Mouse (Mus musculus): ENCODE results near the gene Zcchc2. TPM values are rescaled to one million over a fixed set of nuclear protein-coding genes. Genes with fewer than 3 reads are reported as not detected.

Gene Zcchc2
- polyA plus RNA-seq (2015; fragmentation: Nextera tagmentation; extraction: Ambion mirVana): 2.7 and 3.4 TPM in 2 replicates

DNA sequence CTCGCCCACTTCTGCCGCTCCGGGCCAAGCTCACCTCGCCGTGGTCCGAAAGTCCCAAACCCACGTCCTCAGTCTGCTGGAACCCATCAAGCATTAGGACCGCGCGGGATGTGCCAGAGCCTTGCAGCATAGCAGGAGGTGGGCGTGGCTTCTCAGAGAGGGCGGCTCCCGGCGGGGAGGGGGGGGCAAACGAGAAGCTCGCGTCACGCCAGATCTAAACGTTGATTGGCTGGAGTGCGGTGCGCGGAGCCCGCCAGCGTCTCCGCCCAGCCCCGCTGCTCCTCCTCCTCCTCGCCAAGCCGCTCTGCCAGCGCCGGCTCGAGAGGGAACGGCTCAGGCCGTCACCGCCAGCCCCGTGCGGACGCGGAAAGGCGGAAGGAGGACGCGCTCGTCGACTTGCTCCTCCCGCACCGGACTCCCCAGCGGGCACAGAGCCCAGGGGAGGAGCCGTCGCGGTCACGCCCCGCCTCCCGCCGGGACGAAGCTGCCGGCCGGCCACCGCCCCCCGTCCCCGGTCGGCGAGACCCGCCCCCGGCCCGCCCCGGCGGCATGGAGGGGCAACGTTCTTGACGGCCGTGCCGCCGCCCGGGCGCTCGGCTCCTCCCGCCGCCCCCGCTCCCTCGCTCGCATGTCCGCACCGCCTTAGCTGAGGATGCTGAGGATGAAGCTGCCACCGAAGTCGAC is at the start of gene Zcchc2:
Gene Zcchc2 (plus strand): TSS at position 269 of the 684 bp plus-strand sequence.
- Histone ChIP-seq H3K27ac (ENCODE audit: low read length) (peak within 1 kb of the TSS; percentile 96), H3K4me2 (ENCODE audit: low read length) (peak within 1 kb of the TSS; percentile 98), H3K36me3 (ENCODE audit: control insufficient read depth, insufficient read depth, low read length) (no peaks in the 10 kb centered on the region), H3K4me3 (ENCODE audit: low read depth, low read length) (peak within 1 kb of the TSS; percentile 85), H3K4me1 (ENCODE audit: control insufficient read depth, insufficient read depth, low read length) (peaks cover 23% of the 10 kb centered on the region), H3K9me3 (replicated peaks; ENCODE audit: control insufficient read depth, low read length, poor library complexity, severe bottlenecking) (no peaks in the 10 kb centered on the region), H3K9ac (ENCODE audit: low read depth, low read length) (peak within 1 kb of the TSS; percentile 92), H3K27me3 (ENCODE audit: control insufficient read depth, insufficient read depth, low read depth, low read length) (no peaks in the 10 kb centered on the region)
- ATAC-seq: peak; percentile 97
- whole genome bisulfite sequencing: under 1% methylated on average over 51 of the region's 83 CpGs

GRCm38 (mm10) chr1:105944927-105945580 is 45.2 kb upstream of the Zcchc2 start:
- Histone ChIP-seq H3K9me3 (replicated peaks; ENCODE audit: control insufficient read depth, low read length, poor library complexity, severe bottlenecking) (no peaks in the 10 kb centered on the region), H3K4me1 (ENCODE audit: control insufficient read depth, insufficient read depth, low read length) (0 out of 2 replicates have a peak, but pooled peaks cover 5% of the 10 kb centered on the region), H3K36me3 (ENCODE audit: control insufficient read depth, insufficient read depth, low read length) (no peaks in the 10 kb centered on the region), H3K9ac (ENCODE audit: low read depth, low read length) (no peak overlapping the region), H3K4me2 (ENCODE audit: low read length) (no peak overlapping the region), H3K27me3 (ENCODE audit: control insufficient read depth, insufficient read depth, low read depth, low read length) (no peaks in the 10 kb centered on the region), H3K4me3 (ENCODE audit: low read depth, low read length) (no peak overlapping the region), H3K27ac (ENCODE audit: low read length) (no peak overlapping the region)
- WGBS: 82% methylated on average over 10 of the region's 10 CpGs
- ATAC-seq: no peak

DNA sequence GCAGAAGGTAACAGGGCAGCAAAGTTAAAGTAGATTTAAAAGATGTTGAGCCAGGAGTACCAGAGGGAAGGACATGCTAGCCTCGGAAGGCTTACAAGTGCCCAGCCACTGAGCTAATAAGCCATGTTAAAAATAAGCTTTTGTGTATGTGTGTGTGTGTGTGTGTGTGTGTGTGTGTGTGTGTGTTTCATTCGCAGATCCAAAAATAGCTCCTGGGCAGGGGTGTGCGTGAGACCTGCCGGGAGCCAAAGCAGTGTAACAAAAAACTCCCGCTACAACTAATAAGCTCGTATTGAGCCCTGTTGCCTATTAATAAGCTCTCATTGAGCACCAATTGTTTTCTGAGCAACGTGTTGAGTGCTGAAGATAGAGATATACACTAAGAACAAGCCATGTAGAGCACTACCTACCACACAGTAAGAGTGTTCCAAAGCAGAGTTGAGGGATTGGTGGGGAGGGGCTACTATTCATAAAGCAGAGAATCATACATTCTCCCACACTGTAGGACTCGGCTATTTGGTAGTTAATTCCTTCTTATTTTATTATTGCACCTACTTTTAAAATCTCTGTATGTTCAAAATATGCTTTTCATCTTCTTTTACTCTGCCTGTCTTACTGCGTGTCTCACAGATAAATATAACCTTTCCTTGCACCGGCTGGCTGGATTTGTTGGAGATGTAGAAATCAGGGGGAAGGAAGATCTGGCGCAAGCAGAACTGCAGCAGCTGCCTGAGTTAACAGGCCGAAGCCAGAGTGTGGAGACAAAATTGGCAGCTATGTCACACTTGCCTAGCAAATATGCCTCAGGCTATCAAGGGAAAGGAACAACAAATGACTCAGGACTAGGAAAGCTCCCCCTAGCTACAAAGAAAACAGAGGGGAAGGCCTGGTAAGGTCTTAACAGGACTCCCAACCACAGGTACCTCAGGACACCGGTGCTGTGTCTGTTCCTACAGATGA is 43.3 kb upstream of the Zcchc2 start:
- Histone ChIP-seq H3K27ac (ENCODE audit: low read length) (0 out of 2 replicates have a peak overlapping the region, but pooled peaks have one; percentile 13), H3K27me3 (ENCODE audit: control insufficient read depth, insufficient read depth, low read depth, low read length) (no peaks in the 10 kb centered on the region), H3K4me3 (ENCODE audit: low read depth, low read length) (no peak overlapping the region), H3K4me1 (ENCODE audit: control insufficient read depth, insufficient read depth, low read length) (0 out of 2 replicates have a peak, but pooled peaks cover 5% of the 10 kb centered on the region), H3K36me3 (ENCODE audit: control insufficient read depth, insufficient read depth, low read length) (no peaks in the 10 kb centered on the region), H3K9me3 (replicated peaks; ENCODE audit: control insufficient read depth, low read length, poor library complexity, severe bottlenecking) (no peaks in the 10 kb centered on the region), H3K9ac (ENCODE audit: low read depth, low read length) (no peak overlapping the region), H3K4me2 (ENCODE audit: low read length) (no peak overlapping the region)
- no peak; the same call in 1 of the 2 replicates for ATAC-seq
- 60% methylated on average over 13 of the region's 13 CpGs for WGBS

DNA sequence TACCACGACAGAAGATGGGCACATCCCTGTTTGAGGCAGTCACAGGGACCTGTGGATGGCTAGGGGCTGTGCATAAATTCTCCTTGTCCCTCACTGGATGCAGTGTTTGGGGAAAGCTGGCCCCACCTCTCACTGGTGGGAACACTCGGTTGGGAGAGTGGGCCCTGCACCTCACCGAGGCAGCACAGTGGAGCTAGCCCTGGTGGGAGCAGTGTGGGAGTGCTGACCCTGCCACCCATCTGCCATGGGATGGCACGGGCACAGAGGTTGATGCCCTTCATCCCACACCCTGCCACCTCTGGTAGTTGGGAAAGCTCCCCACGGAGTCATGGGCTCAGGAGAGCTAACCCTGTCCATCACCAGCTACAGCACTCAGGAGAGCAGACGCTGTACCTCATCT is 41.9 kb upstream of the Zcchc2 start:
- Histone ChIP-seq H3K4me2 (ENCODE audit: low read length) (no peak overlapping the region), H3K9me3 (replicated peaks; ENCODE audit: control insufficient read depth, low read length, poor library complexity, severe bottlenecking) (no peaks in the 10 kb centered on the region), H3K27me3 (ENCODE audit: control insufficient read depth, insufficient read depth, low read depth, low read length) (no peaks in the 10 kb centered on the region), H3K4me1 (ENCODE audit: control insufficient read depth, insufficient read depth, low read length) (0 out of 2 replicates have a peak, but pooled peaks cover 5% of the 10 kb centered on the region), H3K9ac (ENCODE audit: low read depth, low read length) (no peak overlapping the region), H3K4me3 (ENCODE audit: low read depth, low read length) (no peak overlapping the region), H3K36me3 (ENCODE audit: control insufficient read depth, insufficient read depth, low read length) (no peaks in the 10 kb centered on the region), H3K27ac (ENCODE audit: low read length) (no peak overlapping the region)
- whole genome bisulfite sequencing: 83% methylated on average over 6 of the region's 6 CpGs
- peak; percentile 51; the same call in 1 of the 2 replicates for ATAC-seq

GRCm38 (mm10) chr1:105953588-105953987 is 36.6 kb upstream of the Zcchc2 start:
- no peaks in the 10 kb centered on the region; the same call in 1 of the 2 replicates for H3K9me3 ChIP-seq (replicated peaks; ENCODE audit: control insufficient read depth, low read length, poor library complexity, severe bottlenecking)
- 79% methylated on average over 2 of the region's 2 CpGs for WGBS
- H3K36me3 ChIP-seq (ENCODE audit: control insufficient read depth, insufficient read depth, low read length): no peaks in the 10 kb centered on the region
- no peak overlapping the region for H3K9ac ChIP-seq (ENCODE audit: low read depth, low read length)
- ATAC-seq: no peak
- H3K27me3 ChIP-seq (ENCODE audit: control insufficient read depth, insufficient read depth, low read depth, low read length): no peaks in the 10 kb centered on the region
- no peak overlapping the region for H3K4me2 ChIP-seq (ENCODE audit: low read length)
- no peaks in the 10 kb centered on the region for H3K4me1 ChIP-seq (ENCODE audit: control insufficient read depth, insufficient read depth, low read length)
- H3K27ac ChIP-seq (ENCODE audit: low read length): no peak overlapping the region
- no peak overlapping the region for H3K4me3 ChIP-seq (ENCODE audit: low read depth, low read length)

- Histone ChIP-seq H3K27ac (ENCODE audit: low read length) (no peak overlapping the region), H3K4me2 (ENCODE audit: low read length) (no peak overlapping the region), H3K4me1 (ENCODE audit: control insufficient read depth, insufficient read depth, low read length) (no peaks in the 10 kb centered on the region), H3K9me3 (replicated peaks; ENCODE audit: control insufficient read depth, low read length, poor library complexity, severe bottlenecking) (no peaks in the 10 kb centered on the region; the same call in 1 of the 2 replicates), H3K36me3 (ENCODE audit: control insufficient read depth, insufficient read depth, low read length) (no peaks in the 10 kb centered on the region), H3K27me3 (ENCODE audit: control insufficient read depth, insufficient read depth, low read depth, low read length) (no peaks in the 10 kb centered on the region), H3K4me3 (ENCODE audit: low read depth, low read length) (no peak overlapping the region), H3K9ac (ENCODE audit: low read depth, low read length) (no peak overlapping the region)
- ATAC-seq: no peak
Observed at GRCm38 (mm10) chr1:105954047-105954446, 36.2 kb upstream of the Zcchc2 start.

GRCm38 (mm10) chr1:105956057-105956456 is 34.1 kb upstream of the Zcchc2 start:
- WGBS: 60% methylated on average over 5 of the region's 5 CpGs
- ATAC-seq: no peak
- H3K4me2 ChIP-seq (ENCODE audit: low read length): no peak overlapping the region
- no peak overlapping the region for H3K27ac ChIP-seq (ENCODE audit: low read length)
- no peak overlapping the region for H3K4me3 ChIP-seq (ENCODE audit: low read depth, low read length)
- H3K9me3 ChIP-seq (replicated peaks; ENCODE audit: control insufficient read depth, low read length, poor library complexity, severe bottlenecking): no peaks in the 10 kb centered on the region; the same call in 1 of the 2 replicates
- no peaks in the 10 kb centered on the region for H3K27me3 ChIP-seq (ENCODE audit: control insufficient read depth, insufficient read depth, low read depth, low read length)
- no peaks in the 10 kb centered on the region for H3K36me3 ChIP-seq (ENCODE audit: control insufficient read depth, insufficient read depth, low read length)
- no peaks in the 10 kb centered on the region for H3K4me1 ChIP-seq (ENCODE audit: control insufficient read depth, insufficient read depth, low read length)
- H3K9ac ChIP-seq (ENCODE audit: low read depth, low read length): no peak overlapping the region

DNA sequence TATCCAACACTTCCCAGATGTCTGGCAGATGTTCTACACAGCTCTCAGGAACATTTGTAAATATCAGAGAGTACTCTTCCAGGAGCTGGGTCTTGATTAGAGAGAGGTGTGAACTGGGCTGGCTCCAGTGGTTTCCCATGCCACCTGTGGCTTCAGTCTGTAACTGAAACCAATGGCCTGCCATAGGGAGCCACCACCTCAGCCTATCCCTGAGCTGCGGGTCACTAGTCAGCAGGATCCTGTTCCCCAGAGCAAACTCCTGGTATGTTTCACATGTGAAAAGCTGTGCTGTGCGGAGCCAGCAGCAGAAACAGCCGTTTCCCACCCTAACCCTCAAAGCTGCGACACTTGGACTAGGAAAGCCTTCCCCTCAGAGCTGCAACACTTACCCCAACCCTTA is 28.7 kb upstream of the Zcchc2 start:
- Histone ChIP-seq H3K27ac (ENCODE audit: low read length) (no peak overlapping the region), H3K27me3 (ENCODE audit: control insufficient read depth, insufficient read depth, low read depth, low read length) (no peaks in the 10 kb centered on the region), H3K4me2 (ENCODE audit: low read length) (no peak overlapping the region), H3K9ac (ENCODE audit: low read depth, low read length) (no peak overlapping the region), H3K9me3 (replicated peaks; ENCODE audit: control insufficient read depth, low read length, poor library complexity, severe bottlenecking) (no peaks in the 10 kb centered on the region), H3K4me1 (ENCODE audit: control insufficient read depth, insufficient read depth, low read length) (no peaks in the 10 kb centered on the region), H3K36me3 (ENCODE audit: control insufficient read depth, insufficient read depth, low read length) (no peaks in the 10 kb centered on the region), H3K4me3 (ENCODE audit: low read depth, low read length) (no peak overlapping the region)
- ATAC-seq: no peak
- WGBS: 78% methylated on average over 4 of the region's 4 CpGs
